Mouse (Mus musculus) megakaryocyte, adult 5-6 weeks (primary cell): ENCODE results near the gene Trim24. TPM values are rescaled to one million over a fixed set of nuclear protein-coding genes. Genes with fewer than 3 reads are reported as not detected.
"Not testable (repeated sequence)": the region's sequence is repeated elsewhere in the genome, so short reads cannot be mapped to it uniquely, and the experiment has no call there.

Experiments used
- ATAC-seq: 2 replicates; pipeline ENCODE4 v1.8.0; 2016; ENCODE audit warnings: mild to moderate bottlenecking, inconsistent platforms; ENCODE audit not compliant: poor library complexity, severe bottlenecking
- total RNA-seq, 2 experiments: library from RNA; stranded (forward) in 1 of 2; stranded (reverse) in 1 of 2; fragments of 153-499, 151-499 nt in 1 of 2; fragments of 221-1000, 200-1000 nt in 1 of 2; gene quantifications; 2 replicates each; pipeline versions ENCODE4 v1.2.3 to v1.2.4; 2015 to 2017

Gene Trim24
- total RNA-seq (2015) (27.0 and 28.0 TPM in 2 replicates), total RNA-seq (2017) (17.7 and 21.5 TPM in 2 replicates)

- peak; percentile 92 for ATAC-seq
Observed at GRCm38 (mm10) chr6:37870245-37871136, at the start of gene Trim24. Gene Trim24, plus strand, starts transcription at chr6:37870811.

- no peak for ATAC-seq
Observed at GRCm38 (mm10) chr6:37821531-37822051, 49.0 kb upstream of the Trim24 start.

GRCm38 (mm10) chr6:37822390-37822789 lies 48.2 kb upstream of the Trim24 start:
- no peak for ATAC-seq

- no peak for ATAC-seq
Observed at GRCm38 (mm10) chr6:37823731-37824130, 46.9 kb upstream of the Trim24 start.

GRCm38 (mm10) chr6:37825331-37826115 lies 45.1 kb upstream of the Trim24 start:
- not testable (repeated sequence) for ATAC-seq

GRCm38 (mm10) chr6:37828955-37829354 lies 41.7 kb upstream of the Trim24 start:
- no peak for ATAC-seq

GRCm38 (mm10) chr6:37829631-37830030 lies 41.0 kb upstream of the Trim24 start:
- no peak for ATAC-seq

- no peak for ATAC-seq
Observed at GRCm38 (mm10) chr6:37833691-37834090, 36.9 kb upstream of the Trim24 start.

- not testable (repeated sequence) for ATAC-seq
Observed at GRCm38 (mm10) chr6:37836951-37837565, 33.6 kb upstream of the Trim24 start.

GRCm38 (mm10) chr6:37842779-37843605 lies 27.6 kb upstream of the Trim24 start:
- no peak for ATAC-seq

- ATAC-seq, result no peak
Observed at GRCm38 (mm10) chr6:37843647-37844273, 26.9 kb upstream of the Trim24 start.

GRCm38 (mm10) chr6:37844947-37845346 lies 25.7 kb upstream of the Trim24 start:
- ATAC-seq, result not testable (repeated sequence)

GRCm38 (mm10) chr6:37847531-37847930 lies 23.1 kb upstream of the Trim24 start:
- ATAC-seq, result not testable (repeated sequence)

GRCm38 (mm10) chr6:37851352-37851751 lies 19.3 kb upstream of the Trim24 start:
- no peak for ATAC-seq

GRCm38 (mm10) chr6:37853289-37853688 lies 17.3 kb upstream of the Trim24 start:
- no peak for ATAC-seq

- ATAC-seq, result no peak
Observed at GRCm38 (mm10) chr6:37855384-37855783, 15.2 kb upstream of the Trim24 start.

- ATAC-seq, result not testable (repeated sequence)
Observed at GRCm38 (mm10) chr6:37856300-37856699, 14.3 kb upstream of the Trim24 start.

GRCm38 (mm10) chr6:37857196-37857874 lies 13.3 kb upstream of the Trim24 start:
- no peak for ATAC-seq

- ATAC-seq, result no peak
Observed at GRCm38 (mm10) chr6:37858126-37858525, 12.5 kb upstream of the Trim24 start.
